Mouse (Mus musculus) CH12.LX (cell line): ENCODE measurements around the gene Rgl1.
A peak's percentile ranks its signal among the peaks of the same experiment; 100 is the strongest.

Experiments used
- CHD2 ChIP-seq: IDR thresholded peaks from 2 replicates; pipeline ENCODE4 v1.6.1; 2011; ENCODE audit warnings: low read length, improper control_type of control experiment
- CTCF ChIP-seq, 2 experiments: IDR thresholded peaks in 1 of 2; conservative IDR thresholded peaks in 1 of 2; 2 replicates each; pipeline ENCODE4 v1.5.1; 2011 to 2012; ENCODE audit warnings: low read depth in 2 of 2, low read length in 2 of 2, improper control_type of control experiment in 1 of 2, inconsistent platforms in 1 of 2, mild to moderate bottlenecking in 1 of 2, moderate library complexity in 1 of 2
- IRF4 ChIP-seq: IDR thresholded peaks from 2 replicates; pipeline ENCODE4 v1.6.1; 2014; ENCODE audit warnings: low read depth, mild to moderate bottlenecking, inconsistent platforms, low read length, improper control_type of control experiment
- JUND ChIP-seq: conservative IDR thresholded peaks from 2 replicates; pipeline ENCODE4 v1.6.1; 2011; ENCODE audit warnings: low read depth, low read length, improper control_type of control experiment
- KAT2A ChIP-seq: IDR thresholded peaks from 2 replicates; pipeline ENCODE4 v1.6.1; 2012; ENCODE audit warnings: low read length, improper control_type of control experiment, inconsistent platforms; ENCODE audit not compliant: insufficient replicate concordance
- MYC ChIP-seq: IDR thresholded peaks from 2 replicates; pipeline ENCODE4 v1.6.1; 2011; ENCODE audit warnings: low read depth, mild to moderate bottlenecking, improper control_type of control experiment, low read length
- POLR2AphosphoS2 ChIP-seq: IDR thresholded peaks from 2 replicates; pipeline ENCODE4 v1.6.1; 2011; ENCODE audit warnings: low read depth, low read length, improper control_type of control experiment
- UBTF ChIP-seq: IDR thresholded peaks from 2 replicates; pipeline ENCODE4 v1.6.1; 2012; ENCODE audit warnings: low read depth, mild to moderate bottlenecking, inconsistent platforms, low read length, improper control_type of control experiment, moderate library complexity
- USF1 ChIP-seq: IDR thresholded peaks from 2 replicates; pipeline ENCODE4 v1.6.1; 2014; ENCODE audit warnings: low read depth, mild to moderate bottlenecking, inconsistent platforms, low read length, improper control_type of control experiment
- ZMIZ1 ChIP-seq: IDR thresholded peaks from 2 replicates; pipeline ENCODE4 v1.6.1; 2012; ENCODE audit warnings: low read depth, mild to moderate bottlenecking, inconsistent platforms, low read length, improper control_type of control experiment

GRCm38 (mm10) chr1:152618381-152618780, 147.8 kb downstream of the Rgl1 start:
- TF ChIP-seq UBTF (no peak), CTCF (conservative IDR thresholded peaks at IDR 0.05 in 1 of 2, IDR thresholded peaks at IDR 0.05 in 1 of 2; ENCODE audit: low read depth in 2 of 2, low read length in 2 of 2) (peak in 1 of 2 experiments; percentile 52; a peak in 1 of 4 replicates), ZMIZ1 (no peak), IRF4 (no peak), POLR2AphosphoS2 (no peak), USF1 (no peak), JUND (no peak), KAT2A (no peak), CHD2 (no peak), MYC (no peak)
